Mouse (Mus musculus) lung, embryonic 16.5 days (tissue): ENCODE measurements around the gene Erc1. TPM values are rescaled to one million over a fixed set of nuclear protein-coding genes. Genes with fewer than 3 reads are reported as not detected.

Source experiments
- ATAC-seq: fragments of 200-750 bp; cut with Nextera tagmentation; 2 replicates; pipeline ENCODE4 v1.8.0; 2017; ENCODE audit warnings: low read depth, mild to moderate bottlenecking, moderate library complexity
- H3K27ac ChIP-seq: fragments of 300-500 bp; sonication (generic); 2 replicates; pipeline ENCODE4 v1.5.1; 2014; ENCODE audit warnings: mild to moderate bottlenecking, control low read depth, low read length
- H3K27me3 ChIP-seq: fragments of 300-500 bp; sonication (generic); 2 replicates; pipeline ENCODE4 v1.6.1; 2014; ENCODE audit warnings: low read depth, low read length, mixed read lengths; ENCODE audit not compliant: control insufficient read depth, insufficient read depth
- H3K36me3 ChIP-seq: fragments of 300-500 bp; sonication (generic); 2 replicates; pipeline ENCODE4 v1.6.1; 2014; ENCODE audit warnings: low read length; ENCODE audit not compliant: control insufficient read depth, insufficient read depth
- H3K4me1 ChIP-seq: fragments of 300-500 bp; sonication (generic); replicated peaks from 2 replicates; pipeline ENCODE4 v1.6.1; 2014; ENCODE audit warnings: low read length, mixed read lengths; ENCODE audit not compliant: control insufficient read depth, insufficient read depth
- H3K4me2 ChIP-seq: fragments of 300-500 bp; sonication (generic); 2 replicates; pipeline ENCODE4 v1.6.1; 2014; ENCODE audit warnings: low read depth, low read length, control low read depth
- H3K4me3 ChIP-seq: fragments of 300-500 bp; sonication (generic); 2 replicates; pipeline ENCODE4 v1.5.1; 2014; ENCODE audit warnings: mild to moderate bottlenecking, low read length, control low read depth
- H3K9ac ChIP-seq: fragments of 300-500 bp; sonication (generic); 2 replicates; pipeline ENCODE4 v1.6.1; 2014; ENCODE audit warnings: low read length, control low read depth
- H3K9me3 ChIP-seq: fragments of 300-500 bp; sonication (generic); 2 replicates; pipeline ENCODE4 v1.6.1; 2016; ENCODE audit warnings: low read length; ENCODE audit not compliant: control insufficient read depth
- WGBS: fragments of 180-500 bp; shearing (Covaris S2); extraction: QIAGEN DNeasy Blood & Tissue Kit; methylation state at CpG from one replicate; pipeline ENCODE4 v1.1.7; 2014; 5-methylcytosine and 5-hydroxymethylcytosine counted together
- polyA plus RNA-seq: library from polyadenylated mRNA; unstranded; fragments of >200 nt; fragmentation: Nextera tagmentation; extraction: Ambion mirVana; gene quantifications from 2 replicates; pipeline ENCODE4 v1.2.1, GENCODE M21; 2015

The Erc1 gene
- polyA plus RNA-seq, 1 experiment from 2014 or later = 14.2 TPM

- no peaks in the 10 kb centered on the region for H3K36me3 ChIP-seq
- 80% methylated on average over 2 of the region's 2 CpGs for WGBS
- H3K4me3 ChIP-seq = no peak overlapping the region
- no peaks in the 10 kb centered on the region for H3K9me3 ChIP-seq
- ATAC-seq = no peak
- H3K27ac ChIP-seq = no peak overlapping the region
- H3K27me3 ChIP-seq = no peaks in the 10 kb centered on the region
- H3K4me2 ChIP-seq = no peak overlapping the region
- H3K4me1 ChIP-seq = no peaks in the 10 kb centered on the region
- H3K9ac ChIP-seq = no peak overlapping the region
Observed at GRCm38 (mm10) chr6:119601379-119601778, 246.6 kb downstream of the Erc1 start.

GRCm38 (mm10) chr6:119595440-119595839, 252.5 kb downstream of the Erc1 start:
- no peaks in the 10 kb centered on the region for H3K9me3 ChIP-seq
- no peak overlapping the region for H3K4me2 ChIP-seq
- WGBS = 91% methylated on average over 4 of the region's 4 CpGs
- no peaks in the 10 kb centered on the region for H3K27me3 ChIP-seq
- H3K4me1 ChIP-seq = no peaks in the 10 kb centered on the region
- no peak overlapping the region for H3K4me3 ChIP-seq
- ATAC-seq = no peak
- no peak overlapping the region for H3K27ac ChIP-seq
- H3K9ac ChIP-seq = no peak overlapping the region
- H3K36me3 ChIP-seq = 0 out of 2 replicates have a peak, but pooled peaks cover 4% of the 10 kb centered on the region

GRCm38 (mm10) chr6:119590872-119591271, 257.1 kb downstream of the Erc1 start:
- 84% methylated on average over 2 of the region's 2 CpGs for WGBS
- H3K27ac ChIP-seq = no peak overlapping the region
- H3K4me2 ChIP-seq = no peak overlapping the region
- no peaks in the 10 kb centered on the region for H3K27me3 ChIP-seq
- ATAC-seq = no peak
- H3K36me3 ChIP-seq = 0 out of 2 replicates have a peak, but pooled peaks cover 4% of the 10 kb centered on the region
- H3K4me3 ChIP-seq = no peak overlapping the region
- no peak overlapping the region for H3K9ac ChIP-seq
- peaks cover 6% of the 10 kb centered on the region; the same call in 1 of the 2 replicates for H3K4me1 ChIP-seq
- no peaks in the 10 kb centered on the region for H3K9me3 ChIP-seq

GRCm38 (mm10) chr6:119587897-119588296, 260.1 kb downstream of the Erc1 start:
- no peaks in the 10 kb centered on the region for H3K9me3 ChIP-seq
- H3K4me1 ChIP-seq = peaks cover 18% of the 10 kb centered on the region; the same call in 1 of the 2 replicates
- no peak for ATAC-seq
- H3K27me3 ChIP-seq = no peaks in the 10 kb centered on the region
- H3K4me2 ChIP-seq = no peak overlapping the region
- no peak overlapping the region for H3K9ac ChIP-seq
- H3K36me3 ChIP-seq = 0 out of 2 replicates have a peak, but pooled peaks cover 4% of the 10 kb centered on the region
- no peak overlapping the region for H3K4me3 ChIP-seq
- 75% methylated on average over 2 of the region's 2 CpGs for WGBS
- no peak overlapping the region for H3K27ac ChIP-seq

- 0 out of 2 replicates have a peak, but pooled peaks cover 4% of the 10 kb centered on the region for H3K36me3 ChIP-seq
- no peak for ATAC-seq
- no peaks in the 10 kb centered on the region for H3K9me3 ChIP-seq
- no peak overlapping the region for H3K4me2 ChIP-seq
- H3K27ac ChIP-seq = no peak overlapping the region
- H3K9ac ChIP-seq = no peak overlapping the region
- peaks cover 18% of the 10 kb centered on the region; the same call in 1 of the 2 replicates for H3K4me1 ChIP-seq
- no peak overlapping the region for H3K4me3 ChIP-seq
- H3K27me3 ChIP-seq = no peaks in the 10 kb centered on the region
Observed at GRCm38 (mm10) chr6:119587454-119587853, 260.5 kb downstream of the Erc1 start.

GRCm38 (mm10) chr6:119585652-119586375, 262.2 kb downstream of the Erc1 start:
- Histone ChIP-seq H3K4me3 (no peak overlapping the region), H3K36me3 (no peaks in the 10 kb centered on the region), H3K4me1 (peaks cover 18% of the 10 kb centered on the region; the same call in 1 of the 2 replicates), H3K27ac (peak overlapping the region; percentile 10; the same call in 1 of the 2 replicates), H3K9me3 (no peaks in the 10 kb centered on the region), H3K4me2 (no peak overlapping the region), H3K9ac (no peak overlapping the region), H3K27me3 (no peaks in the 10 kb centered on the region)
- WGBS = 56% methylated on average over 5 of the region's 5 CpGs
- ATAC-seq = peak; percentile 85

- ATAC-seq = no peak
- H3K36me3 ChIP-seq = no peaks in the 10 kb centered on the region
- H3K27me3 ChIP-seq = no peaks in the 10 kb centered on the region
- H3K9ac ChIP-seq = no peak overlapping the region
- peaks cover 21% of the 10 kb centered on the region for H3K4me1 ChIP-seq
- no peak overlapping the region for H3K4me3 ChIP-seq
- H3K9me3 ChIP-seq = no peaks in the 10 kb centered on the region
- H3K27ac ChIP-seq = peak overlapping the region; percentile 45
- no peak overlapping the region for H3K4me2 ChIP-seq
- WGBS = 37% methylated on average over 1 of the region's 1 CpGs
Observed at GRCm38 (mm10) chr6:119584061-119584460, 263.9 kb downstream of the Erc1 start.

GRCm38 (mm10) chr6:119583165-119583564, 264.8 kb downstream of the Erc1 start:
- 69% methylated on average over 5 of the region's 5 CpGs for WGBS

GRCm38 (mm10) chr6:119576706-119577105, 271.3 kb downstream of the Erc1 start:
- peaks cover 3% of the 10 kb centered on the region; the same call in 1 of the 2 replicates for H3K36me3 ChIP-seq
- H3K9me3 ChIP-seq = no peaks in the 10 kb centered on the region
- H3K4me3 ChIP-seq = no peak overlapping the region
- 89% methylated on average over 4 of the region's 4 CpGs for WGBS
- no peak overlapping the region for H3K27ac ChIP-seq
- H3K4me2 ChIP-seq = no peak overlapping the region
- no peaks in the 10 kb centered on the region for H3K27me3 ChIP-seq
- no peak for ATAC-seq
- no peak overlapping the region for H3K9ac ChIP-seq
- H3K4me1 ChIP-seq = peaks cover 10% of the 10 kb centered on the region

More at GRCm38 (mm10) chr6:119583165-119583564, 264.8 kb downstream of the Erc1 start:
- Histone ChIP-seq H3K4me2 (no peak overlapping the region), H3K4me3 (no peak overlapping the region), H3K36me3 (no peaks in the 10 kb centered on the region), H3K9me3 (no peaks in the 10 kb centered on the region), H3K9ac (no peak overlapping the region), H3K27me3 (no peaks in the 10 kb centered on the region), H3K27ac (no peak overlapping the region), H3K4me1 (peaks cover 28% of the 10 kb centered on the region)
- peak; percentile 20; the same call in 1 of the 2 replicates for ATAC-seq
